Mouse (Mus musculus) MEL (cell line): ENCODE measurements at regions not wholly inside any gene's neighbourhood (a gene's known extent, or its start where the extent isn't known, plus 50 kb on each side); places are given as distances from the start of the nearest gene placed in this dataset.
"Not testable (repeated sequence)": the region's sequence is repeated elsewhere in the genome, so short reads cannot be mapped to it uniquely, and the experiment has no call there.

Experiments
- DNase-seq: peaks from one replicate; pipeline ENCODE4 v3.0.0; 2011; ENCODE audit warnings: low read depth, low spot score
- H3K27ac ChIP-seq: 2 replicates; pipeline ENCODE4 v1.5.1; 2012; ENCODE audit warnings: low read depth, mild to moderate bottlenecking, control low read depth, low read length, moderate library complexity; ENCODE audit not compliant: control insufficient read depth
- H3K27me3 ChIP-seq, 2 experiments: fragments of 150-350 bp in 1 of 2; sonication (generic) in 1 of 2; 2 replicates each; pipeline ENCODE4 v1.6.1; 2012; ENCODE audit warnings: low read length in 2 of 2, mild to moderate bottlenecking in 2 of 2, improper control_type of control experiment in 1 of 2, moderate library complexity in 1 of 2; ENCODE audit not compliant: insufficient read depth in 2 of 2, control insufficient read depth in 1 of 2
- H3K36me3 ChIP-seq, 2 experiments: 2 replicates each; pipeline ENCODE4 v1.6.1; 2012 to 2014; ENCODE audit warnings: low read length in 2 of 2, improper control_type of control experiment in 1 of 2, inconsistent platforms in 1 of 2, mild to moderate bottlenecking in 1 of 2; ENCODE audit not compliant: insufficient read depth in 2 of 2, control insufficient read depth in 1 of 2
- H3K4me1 ChIP-seq, 2 experiments: fragments of 150-350 bp in 1 of 2; sonication (generic) in 1 of 2; 2 replicates each; pipeline ENCODE4 v1.6.1; 2012; ENCODE audit warnings: low read length in 2 of 2, improper control_type of control experiment in 1 of 2, mild to moderate bottlenecking in 1 of 2; ENCODE audit not compliant: insufficient read depth in 2 of 2, control insufficient read depth in 1 of 2
- H3K4me3 ChIP-seq, 2 experiments: fragments of 150-350 bp in 1 of 2; sonication (generic) in 1 of 2; 2 replicates each; pipeline ENCODE4 v1.5.1; 2012; ENCODE audit warnings: low read depth in 2 of 2, low read length in 2 of 2, mild to moderate bottlenecking in 2 of 2, moderate library complexity in 2 of 2, control low read depth in 1 of 2, improper control_type of control experiment in 1 of 2; ENCODE audit not compliant: control insufficient read depth in 1 of 2, insufficient read depth in 1 of 2
- H3K79me2 ChIP-seq: 2 replicates; pipeline ENCODE4 v1.6.1; 2012; ENCODE audit warnings: mild to moderate bottlenecking, low read length, moderate library complexity; ENCODE audit not compliant: control insufficient read depth, poor library complexity, insufficient read depth
- H3K9ac ChIP-seq: 2 replicates; pipeline ENCODE4 v1.6.1; 2012; ENCODE audit warnings: low read depth, mild to moderate bottlenecking, control low read depth, low read length, moderate library complexity; ENCODE audit not compliant: control insufficient read depth, poor library complexity, severe bottlenecking
- H3K9me3 ChIP-seq: fragments of 150-350 bp; sonication (generic); replicated peaks from 2 replicates; pipeline ENCODE4 v1.6.1; 2012; ENCODE audit warnings: mild to moderate bottlenecking, low read length, improper control_type of control experiment, moderate library complexity; ENCODE audit not compliant: insufficient read depth
- CHD1 ChIP-seq: IDR thresholded peaks from 2 replicates; pipeline ENCODE4 v1.6.1; 2012; ENCODE audit warnings: low read depth, mild to moderate bottlenecking, inconsistent platforms, low read length, improper control_type of control experiment
- CHD2 ChIP-seq: IDR thresholded peaks from 2 replicates; pipeline ENCODE4 v1.6.1; 2011; ENCODE audit warnings: low read length, improper control_type of control experiment
- E2F4 ChIP-seq: IDR thresholded peaks from 2 replicates; pipeline ENCODE4 v1.6.1; 2011; ENCODE audit warnings: low read depth, low read length, improper control_type of control experiment, borderline replicate concordance
- KAT2A ChIP-seq: conservative IDR thresholded peaks from 2 replicates; pipeline ENCODE4 v1.6.1; 2012; ENCODE audit warnings: low read depth, low read length, improper control_type of control experiment, inconsistent platforms
- MYB ChIP-seq: IDR thresholded peaks from 2 replicates; pipeline ENCODE4 v1.6.1; 2011; ENCODE audit warnings: mild to moderate bottlenecking, low read depth, low read length, improper control_type of control experiment
- MYC ChIP-seq: IDR thresholded peaks from 2 replicates; pipeline ENCODE4 v1.6.1; 2011; ENCODE audit warnings: low read depth, mild to moderate bottlenecking, low read length, improper control_type of control experiment, moderate library complexity
- POLR2A ChIP-seq, 2 experiments: IDR thresholded peaks; 2 replicates each; pipeline ENCODE4 v1.6.1; 2011 to 2012; ENCODE audit warnings: low read length in 2 of 2, mild to moderate bottlenecking in 2 of 2, control low read depth in 1 of 2, improper control_type of control experiment in 1 of 2, low read depth in 1 of 2, moderate library complexity in 1 of 2; ENCODE audit not compliant: control insufficient read depth in 1 of 2, insufficient read depth in 1 of 2, poor library complexity in 1 of 2
- RCOR1 ChIP-seq: IDR thresholded peaks from 2 replicates; pipeline ENCODE4 v1.6.1; 2012; ENCODE audit warnings: low read depth, mild to moderate bottlenecking, inconsistent platforms, low read length, improper control_type of control experiment
- SMC3 ChIP-seq: IDR thresholded peaks from 2 replicates; pipeline ENCODE4 v1.6.1; 2011; ENCODE audit warnings: low read depth, low read length, improper control_type of control experiment
- TAL1 ChIP-seq: IDR thresholded peaks from 2 replicates; pipeline ENCODE4 v1.6.1; 2012; ENCODE audit warnings: mild to moderate bottlenecking, inconsistent platforms, low read length, moderate library complexity, mixed read lengths
- USF1 ChIP-seq: IDR thresholded peaks from 2 replicates; pipeline ENCODE4 v1.6.1; 2014; ENCODE audit warnings: low read depth, mild to moderate bottlenecking, inconsistent platforms, low read length, improper control_type of control experiment, moderate library complexity
- USF2 ChIP-seq, 2 experiments: IDR thresholded peaks; 2 replicates each; pipeline ENCODE4 v1.6.1; 2011 to 2012; ENCODE audit warnings: improper control_type of control experiment in 2 of 2, low read length in 2 of 2, borderline replicate concordance in 1 of 2, inconsistent platforms in 1 of 2, low read depth in 1 of 2, mild to moderate bottlenecking in 1 of 2; ENCODE audit not compliant: insufficient read depth in 1 of 2
- ZMIZ1 ChIP-seq: IDR thresholded peaks from 2 replicates; pipeline ENCODE4 v1.6.1; 2012; ENCODE audit warnings: low read depth, mild to moderate bottlenecking, inconsistent platforms, low read length, improper control_type of control experiment, moderate library complexity

GRCm38 (mm10) chr3:22929762-22930519 lies 853.5 kb downstream of the Tbl1xr1 start:
- no peaks in the 10 kb centered on the region for H3K27me3 ChIP-seq
- no peak overlapping the region for H3K9ac ChIP-seq
- no peaks in the 10 kb centered on the region for H3K9me3 ChIP-seq
- H3K4me1 ChIP-seq, result no peaks in the 10 kb centered on the region
- H3K27ac ChIP-seq, result no peak overlapping the region
- H3K79me2 ChIP-seq, result no peaks in the 10 kb centered on the region
- DNase-seq, result no peak
- H3K4me3 ChIP-seq, result no peak overlapping the region
- TF ChIP-seq USF2 (IDR thresholded peaks at IDR 0.05; ENCODE audit: borderline replicate concordance in 1 of 2, insufficient read depth in 1 of 2, low read depth in 1 of 2, low read length in 2 of 2), result no peak
- TF ChIP-seq KAT2A, result no peak
- TF ChIP-seq MYB, result no peak
- TF ChIP-seq ZMIZ1, result no peak
- TF ChIP-seq CHD1, result no peak
- TF ChIP-seq TAL1, result no peak
- TF ChIP-seq USF1, result no peak
- TF ChIP-seq CHD2, result no peak
- no peak for TF ChIP-seq E2F4
- TF ChIP-seq MYC, result no peak
- TF ChIP-seq SMC3, result no peak
- no peak for TF ChIP-seq RCOR1
- TF ChIP-seq, all 39 proteins: peak for 0
- no peaks in the 10 kb centered on the region for H3K36me3 ChIP-seq

GRCm38 (mm10) chr3:22945646-22946045 lies 869.2 kb downstream of the Tbl1xr1 start:
- not testable (repeated sequence) for H3K27ac ChIP-seq, H3K4me3 ChIP-seq, H3K4me1 ChIP-seq, H3K27me3 ChIP-seq, H3K36me3 ChIP-seq, H3K79me2 ChIP-seq, DNase-seq, H3K9me3 ChIP-seq, H3K9ac ChIP-seq

- Histone ChIP-seq H3K27ac (no peak overlapping the region), H3K4me3 (no peak overlapping the region), H3K27me3 (no peaks in the 10 kb centered on the region), H3K9me3 (no peaks in the 10 kb centered on the region), H3K36me3 (no peaks in the 10 kb centered on the region), H3K79me2 (no peaks in the 10 kb centered on the region), H3K9ac (no peak overlapping the region), H3K4me1 (no peaks in the 10 kb centered on the region)
- TF ChIP-seq SMC3 (no peak), POLR2A (IDR thresholded peaks at IDR 0.05; ENCODE audit: control insufficient read depth in 1 of 2, insufficient read depth in 1 of 2, low read depth in 1 of 2, low read length in 2 of 2, poor library complexity in 1 of 2) (no peak)
- DNase-seq, result no peak
Measured at GRCm38 (mm10) chr3:22947181-22947580, 870.7 kb downstream of the Tbl1xr1 start.
